Mouse (Mus musculus): ENCODE measurements around the gene Vmn1r175.
"Not testable (repeated sequence)": the region's sequence is repeated elsewhere in the genome, so short reads cannot be mapped to it uniquely, and the experiment has no call there.

- TF ChIP-seq POLR2A (IDR thresholded peaks at IDR 0.05; ENCODE audit: insufficient read depth, low read length); CTCF (IDR thresholded peaks at IDR 0.05; ENCODE audit: low read depth, low read length); EP300 (IDR thresholded peaks at IDR 0.05; ENCODE audit: insufficient read depth, low read depth, low read length): not testable (repeated sequence)
Measured at GRCm38 (mm10) chr7:23810543-23810942, at the start of gene Vmn1r175.

All from ES-Bruce4 (cell line).